Mouse (Mus musculus) CH12.LX (cell line): Measurements from ENCODE around the gene Rabggta. TPM values are rescaled to one million over a fixed set of nuclear protein-coding genes. Genes with fewer than 3 reads are reported as not detected.

Experiments used
- DNase-seq: peaks from one replicate; pipeline ENCODE4 v3.0.0-alpha.2; 2013; ENCODE audit errors: extremely low read depth
- H3K27ac ChIP-seq: 2 replicates; pipeline ENCODE4 v1.5.1; 2012; ENCODE audit warnings: low read depth, mild to moderate bottlenecking, control low read depth, moderate library complexity; ENCODE audit not compliant: insufficient read depth
- H3K27me3 ChIP-seq: replicated peaks from 2 replicates; pipeline ENCODE3; 2012; ENCODE audit warnings: inconsistent platforms
- H3K36me3 ChIP-seq, 2 experiments: replicated peaks in 1 of 2; 2 replicates each; pipeline versions ENCODE3 to v1.6.1; 2012; ENCODE audit warnings: inconsistent platforms in 1 of 2, low read length in 1 of 2, mild to moderate bottlenecking in 1 of 2, mixed read lengths in 1 of 2, moderate library complexity in 1 of 2; ENCODE audit not compliant: control insufficient read depth in 1 of 2, insufficient read depth in 1 of 2
- H3K4me1 ChIP-seq, 2 experiments: 2 replicates each; pipeline ENCODE4 v1.6.1; 2012; ENCODE audit warnings: inconsistent platforms in 1 of 2, moderate library complexity in 1 of 2; ENCODE audit not compliant: insufficient read depth in 2 of 2, control insufficient read depth in 1 of 2
- H3K4me2 ChIP-seq: 2 replicates; pipeline ENCODE4 v1.6.1; 2012; ENCODE audit warnings: low read depth, mild to moderate bottlenecking, control low read depth; ENCODE audit not compliant: poor library complexity, insufficient read depth, severe bottlenecking
- H3K4me3 ChIP-seq, 3 experiments: fragments of 150-350 bp in 1 of 3; sonication (generic) in 1 of 3; replicated peaks in 1 of 3; 2 replicates each; pipeline versions ENCODE3 to v1.5.1; 2011 to 2012; ENCODE audit warnings: low read depth in 2 of 3, low read length in 2 of 3, mild to moderate bottlenecking in 2 of 3, moderate library complexity in 2 of 3, control low read depth in 1 of 3, improper control_type of control experiment in 1 of 3, inconsistent platforms in 1 of 3, mixed read lengths in 1 of 3; ENCODE audit not compliant: poor library complexity in 1 of 3
- H3K79me2 ChIP-seq: replicated peaks from 2 replicates; pipeline ENCODE4 v1.6.1; 2012; ENCODE audit warnings: mild to moderate bottlenecking, moderate library complexity; ENCODE audit not compliant: control insufficient read depth, poor library complexity, insufficient read depth, severe bottlenecking; ENCODE audit errors: extremely low read depth
- H3K9ac ChIP-seq: 2 replicates; pipeline ENCODE4 v1.6.1; 2012; ENCODE audit warnings: low read depth, mild to moderate bottlenecking, control low read depth, moderate library complexity; ENCODE audit not compliant: insufficient read depth
- H3K9me3 ChIP-seq: replicated peaks from 2 replicates; pipeline ENCODE3; 2012; ENCODE audit warnings: low read length, inconsistent platforms, mixed read lengths
- BHLHE40 ChIP-seq: IDR thresholded peaks from 2 replicates; pipeline ENCODE4 v1.6.1; 2011; ENCODE audit warnings: mild to moderate bottlenecking, low read depth, low read length, improper control_type of control experiment
- CHD1 ChIP-seq: IDR thresholded peaks from 2 replicates; pipeline ENCODE4 v1.6.1; 2012; ENCODE audit warnings: low read depth, low read length, improper control_type of control experiment, inconsistent platforms
- CHD2 ChIP-seq: IDR thresholded peaks from 2 replicates; pipeline ENCODE4 v1.6.1; 2011; ENCODE audit warnings: low read length, improper control_type of control experiment
- ELF1 ChIP-seq: IDR thresholded peaks from 2 replicates; pipeline ENCODE4 v1.6.1; 2014; ENCODE audit warnings: low read depth, mild to moderate bottlenecking, inconsistent platforms, low read length, improper control_type of control experiment
- EP300 ChIP-seq: IDR thresholded peaks from 2 replicates; pipeline ENCODE4 v1.6.1; 2011; ENCODE audit warnings: low read length, improper control_type of control experiment
- GABPA ChIP-seq: IDR thresholded peaks from 2 replicates; pipeline ENCODE4 v1.6.1; 2012; ENCODE audit warnings: low read depth, low read length, improper control_type of control experiment, inconsistent platforms; ENCODE audit not compliant: insufficient replicate concordance
- IRF4 ChIP-seq: IDR thresholded peaks from 2 replicates; pipeline ENCODE4 v1.6.1; 2014; ENCODE audit warnings: low read depth, mild to moderate bottlenecking, inconsistent platforms, low read length, improper control_type of control experiment
- JUN ChIP-seq: IDR thresholded peaks from 2 replicates; pipeline ENCODE4 v1.6.1; 2011; ENCODE audit warnings: low read depth, mild to moderate bottlenecking, low read length, improper control_type of control experiment, moderate library complexity; ENCODE audit not compliant: insufficient read depth
- JUND ChIP-seq: conservative IDR thresholded peaks from 2 replicates; pipeline ENCODE4 v1.6.1; 2011; ENCODE audit warnings: low read depth, low read length, improper control_type of control experiment
- KAT2A ChIP-seq: IDR thresholded peaks from 2 replicates; pipeline ENCODE4 v1.6.1; 2012; ENCODE audit warnings: low read length, improper control_type of control experiment, inconsistent platforms; ENCODE audit not compliant: insufficient replicate concordance
- MAFK ChIP-seq: IDR thresholded peaks from 2 replicates; pipeline ENCODE4 v1.6.1; 2011; ENCODE audit warnings: low read length, improper control_type of control experiment; ENCODE audit not compliant: insufficient replicate concordance
- MAZ ChIP-seq: IDR thresholded peaks from 2 replicates; pipeline ENCODE4 v1.6.1; 2012; ENCODE audit warnings: low read depth, mild to moderate bottlenecking, inconsistent platforms, low read length, improper control_type of control experiment, moderate library complexity
- NELFE ChIP-seq: IDR thresholded peaks from 2 replicates; pipeline ENCODE4 v1.6.1; 2011; ENCODE audit warnings: low read depth, low read length, improper control_type of control experiment
- POLR2A ChIP-seq: IDR thresholded peaks from 2 replicates; pipeline ENCODE4 v1.6.1; 2011; ENCODE audit warnings: low read depth, mild to moderate bottlenecking, improper control_type of control experiment, low read length
- POLR2AphosphoS2 ChIP-seq: IDR thresholded peaks from 2 replicates; pipeline ENCODE4 v1.6.1; 2011; ENCODE audit warnings: low read depth, low read length, improper control_type of control experiment
- RCOR1 ChIP-seq: conservative IDR thresholded peaks from 2 replicates; pipeline ENCODE4 v1.6.1; 2012; ENCODE audit warnings: low read depth, mild to moderate bottlenecking, inconsistent platforms, low read length, improper control_type of control experiment
- SIN3A ChIP-seq: IDR thresholded peaks from 2 replicates; pipeline ENCODE4 v1.6.1; 2012; ENCODE audit warnings: low read length, improper control_type of control experiment, inconsistent platforms
- UBTF ChIP-seq: IDR thresholded peaks from 2 replicates; pipeline ENCODE4 v1.6.1; 2012; ENCODE audit warnings: low read depth, mild to moderate bottlenecking, inconsistent platforms, low read length, improper control_type of control experiment, moderate library complexity
- USF2 ChIP-seq: conservative IDR thresholded peaks from 2 replicates; pipeline ENCODE4 v1.6.1; 2011; ENCODE audit warnings: low read depth, low read length, improper control_type of control experiment
- ZC3H11A ChIP-seq: IDR thresholded peaks from 2 replicates; pipeline ENCODE4 v1.6.1; 2012; ENCODE audit warnings: low read depth, mild to moderate bottlenecking, inconsistent platforms, low read length, improper control_type of control experiment
- ZKSCAN1 ChIP-seq: IDR thresholded peaks from 2 replicates; pipeline ENCODE4 v1.6.1; 2012; ENCODE audit warnings: low read depth, inconsistent platforms, low read length, improper control_type of control experiment, borderline replicate concordance
- ZMIZ1 ChIP-seq: IDR thresholded peaks from 2 replicates; pipeline ENCODE4 v1.6.1; 2012; ENCODE audit warnings: low read depth, mild to moderate bottlenecking, inconsistent platforms, low read length, improper control_type of control experiment
- ZNF384 ChIP-seq: IDR thresholded peaks from 2 replicates; pipeline ENCODE4 v1.6.1; 2012; ENCODE audit warnings: low read depth, low read length, improper control_type of control experiment, inconsistent platforms
- dilution Hi-C: fragments of 300-500 bp; cut with MboI; formaldehyde crosslinking; loops from 2 replicates; pipeline ENCODE4 v1.14.3; 2020; ENCODE audit warnings: low sequenced_read_pairs; ENCODE audit not compliant: extremely low pct_unique_long_range_greater_than_20kb, extremely low pct_ligation_motif_present
- in situ Hi-C: fragments of 300-500 bp; cut with MboI; formaldehyde crosslinking; loops from 3 replicates; pipeline ENCODE4 v1.14.3; 2019; ENCODE audit warnings: low sequenced_read_pairs, low pct_ligation_motif_present, low pct_unique_long_range_greater_than_20kb, mixed read lengths
- polyA plus RNA-seq: library from polyadenylated mRNA; unstranded; fragments of >175 nt; gene quantifications from 2 replicates; pipeline ENCODE4 v1.2.1, GENCODE M21; 2012; ENCODE audit warnings: low read depth; ENCODE audit not compliant: insufficient read length
- total RNA-seq, 2 experiments: library from RNA; depleted of rRNA; stranded (reverse); fragments of 300-350 nt in 1 of 2; fragments of >200 nt in 1 of 2; gene quantifications; 2 replicates each; pipeline ENCODE4 v1.2.3; 2012 to 2014

The Rabggta gene
- total and polyA plus RNA-seq, 3 experiments: 13.9 to 21.9 (median 16.2) TPM

DNA sequence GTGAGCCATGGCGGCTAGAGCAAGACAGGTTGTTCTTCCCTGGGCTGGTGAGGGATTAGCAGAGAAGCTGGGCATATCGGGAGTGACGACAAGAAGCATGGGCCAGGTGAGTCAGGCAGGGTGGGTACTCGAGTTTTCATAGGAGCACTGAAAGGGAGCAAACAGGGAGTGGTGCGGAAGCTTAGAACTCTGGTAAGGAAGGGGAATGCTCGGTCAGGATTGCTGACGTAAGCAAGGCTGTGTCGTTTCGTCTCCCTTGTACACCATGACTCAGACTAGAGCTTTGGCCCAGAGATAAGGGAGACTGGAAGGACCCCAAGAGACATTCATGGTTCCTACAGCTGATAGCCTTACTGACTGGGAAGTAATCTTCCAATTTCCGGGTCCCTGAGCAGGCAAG lies 11.8 kb upstream of the Rabggta start:
- H3K27me3 ChIP-seq: peaks cover 10% of the 10 kb centered on the region
- H3K4me2 ChIP-seq: no peak overlapping the region
- no peak for DNase-seq
- TF ChIP-seq ELF1 (no peak), POLR2AphosphoS2 (no peak), MAZ (no peak), ZKSCAN1 (no peak), EP300 (no peak), POLR2A (no peak), ZNF384 (no peak)
- peaks cover 5% of the 10 kb centered on the region in 2 experiments for H3K36me3 ChIP-seq
- in situ Hi-C loops: no loop called here
- dilution Hi-C loops: no loop called here
- peaks cover 0 to 23% of the 10 kb centered on the region in 2 experiments; a peak in 2 of 4 replicates for H3K4me1 ChIP-seq
- no peak overlapping the region for H3K9ac ChIP-seq
- H3K79me2 ChIP-seq: no peaks in the 10 kb centered on the region
- no peaks in the 10 kb centered on the region for H3K9me3 ChIP-seq
- no peak overlapping the region for H3K27ac ChIP-seq
- no peak overlapping the region for H3K4me3 ChIP-seq

DNA sequence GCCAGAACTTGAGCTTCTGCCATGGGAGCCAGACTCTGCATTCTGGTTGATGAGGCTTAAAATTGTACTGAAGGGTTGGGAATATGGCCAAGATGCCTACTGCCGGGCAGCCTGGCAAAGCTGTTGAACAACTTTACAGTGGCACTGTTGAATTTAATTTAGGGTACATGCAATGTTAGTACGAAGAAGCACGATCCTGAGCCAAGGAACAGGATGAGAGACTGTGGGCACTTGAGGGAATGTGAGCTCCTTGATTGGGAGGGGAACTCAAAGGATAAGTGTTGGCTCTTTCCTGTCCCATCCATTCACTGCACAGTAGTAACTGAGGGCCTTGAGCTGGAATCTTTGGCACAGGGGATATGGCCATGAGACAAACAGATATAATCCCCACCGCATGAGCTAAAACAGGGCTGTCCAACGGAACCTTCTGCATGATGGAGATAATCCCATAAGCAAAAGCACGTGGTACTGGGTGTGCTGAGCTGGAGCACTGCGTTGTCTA lies 8.5 kb upstream of the Rabggta start:
- in situ Hi-C loops (no loop called here), dilution Hi-C loops (no loop called here)
- H3K4me1 ChIP-seq: peaks cover 0 to 25% of the 10 kb centered on the region in 2 experiments; a peak in 3 of 4 replicates
- H3K9ac ChIP-seq: no peak overlapping the region
- H3K27me3 ChIP-seq: peaks cover 28% of the 10 kb centered on the region
- no peak overlapping the region for H3K4me2 ChIP-seq
- H3K79me2 ChIP-seq: no peaks in the 10 kb centered on the region
- no peak overlapping the region for H3K27ac ChIP-seq
- no peaks in the 10 kb centered on the region for H3K36me3 ChIP-seq
- no peaks in the 10 kb centered on the region for H3K9me3 ChIP-seq
- DNase-seq: no peak
- no peak for TF ChIP-seq SIN3A
- TF ChIP-seq CHD1: no peak
- no peak for TF ChIP-seq ZMIZ1
- TF ChIP-seq GABPA: no peak
- TF ChIP-seq RCOR1: no peak
- TF ChIP-seq ZC3H11A: no peak
- TF ChIP-seq UBTF: no peak
- no peak for TF ChIP-seq JUND
- no peak for TF ChIP-seq ZNF384
- TF ChIP-seq NELFE: no peak
- no peak for TF ChIP-seq IRF4
- TF ChIP-seq MAFK: no peak
- TF ChIP-seq CHD2: no peak
- TF ChIP-seq POLR2AphosphoS2: no peak
- TF ChIP-seq USF2: no peak
- TF ChIP-seq BHLHE40: no peak
- TF ChIP-seq JUN: no peak
- no peak for TF ChIP-seq POLR2A
- TF ChIP-seq MAZ: no peak
- TF ChIP-seq KAT2A: no peak
- H3K4me3 ChIP-seq: no peak overlapping the region
